Mouse (Mus musculus) heart, postnatal 0 days (tissue): ENCODE measurements at regions not wholly inside any gene's neighbourhood (a gene's known extent, or its start where the extent isn't known, plus 50 kb on each side); places are given as distances from the start of the nearest gene placed in this dataset.

Experiments used
- ATAC-seq: fragments of 200-750 bp; cut with Nextera tagmentation; 2 replicates; pipeline ENCODE4 v1.8.0; 2017; ENCODE audit warnings: low read depth, moderate number of reproducible peaks, moderate library complexity; ENCODE audit not compliant: insufficient read depth
- DNase-seq: peaks from one replicate; pipeline ENCODE4 v3.0.0-alpha.2; 2016; ENCODE audit warnings: low spot score
- H3K27ac ChIP-seq: fragments of 300-500 bp; sonication (generic); 2 replicates; pipeline ENCODE4 v1.5.1; 2014; ENCODE audit warnings: low read depth, mild to moderate bottlenecking
- H3K27me3 ChIP-seq: fragments of 300-500 bp; sonication (generic); 2 replicates; pipeline ENCODE4 v1.6.1; 2014; ENCODE audit warnings: low read length, mixed read lengths; ENCODE audit not compliant: control insufficient read depth, insufficient read depth
- H3K36me3 ChIP-seq: fragments of 300-500 bp; sonication (generic); replicated peaks from 2 replicates; pipeline ENCODE4 v1.6.1; 2014; ENCODE audit warnings: low read length, mixed read lengths; ENCODE audit not compliant: control insufficient read depth, insufficient read depth
- H3K4me1 ChIP-seq: fragments of 300-500 bp; sonication (generic); 2 replicates; pipeline ENCODE4 v1.6.1; 2014; ENCODE audit warnings: antibody characterized with exemption; ENCODE audit not compliant: control insufficient read depth, insufficient read depth
- H3K4me2 ChIP-seq: fragments of 300-500 bp; sonication (generic); 2 replicates; pipeline ENCODE4 v1.6.1; 2014; ENCODE audit warnings: low read depth, mild to moderate bottlenecking, low read length, moderate library complexity
- H3K4me3 ChIP-seq: fragments of 300-500 bp; sonication (generic); 2 replicates; pipeline ENCODE4 v1.5.1; 2014; ENCODE audit warnings: low read depth, low read length
- H3K9ac ChIP-seq: fragments of 300-500 bp; sonication (generic); replicated peaks from 2 replicates; pipeline ENCODE4 v1.6.1; 2014; ENCODE audit warnings: low read depth, low read length, mixed read lengths
- H3K9me3 ChIP-seq: fragments of 300-500 bp; sonication (generic); replicated peaks from 2 replicates; pipeline ENCODE4 v1.6.1; 2016; ENCODE audit warnings: low read length; ENCODE audit not compliant: control insufficient read depth
- CTCF ChIP-seq: IDR thresholded peaks from 2 replicates; pipeline ENCODE4 v1.5.1; 2016; ENCODE audit warnings: antibody characterized with exemption, control low read depth, low read depth
- EP300 ChIP-seq: IDR thresholded peaks from 2 replicates; pipeline ENCODE4 v1.6.1; 2016; ENCODE audit warnings: antibody characterized with exemption, low read depth
- WGBS: fragments of 180-500 bp; shearing (Covaris S2); extraction: QIAGEN DNeasy Blood & Tissue Kit; methylation state at CpG from one replicate; pipeline ENCODE4 v1.1.7; 2014; 5-methylcytosine and 5-hydroxymethylcytosine counted together

- Histone ChIP-seq H3K4me2 (no peak overlapping the region), H3K4me1 (peaks cover 26% of the 10 kb centered on the region), H3K4me3 (no peak overlapping the region), H3K27me3 (no peaks in the 10 kb centered on the region), H3K36me3 (no peaks in the 10 kb centered on the region), H3K9me3 (no peaks in the 10 kb centered on the region), H3K9ac (no peak overlapping the region), H3K27ac (no peak overlapping the region)
- DNase-seq (no peak), ATAC-seq (no peak)
- 59% methylated on average over 1 of the region's 1 CpGs for WGBS
- no peak for TF ChIP-seq EP300
- TF ChIP-seq CTCF, result no peak
Observed at GRCm38 (mm10) chr17:80782233-80782632, 53.9 kb upstream of the Map4k3 start.

GRCm38 (mm10) chr17:80781621-80782020, 53.3 kb upstream of the Map4k3 start:
- TF ChIP-seq EP300 (no peak), CTCF (no peak)
- ATAC-seq (no peak), DNase-seq (no peak)
- Histone ChIP-seq H3K27me3 (no peaks in the 10 kb centered on the region), H3K4me2 (no peak overlapping the region), H3K9me3 (no peaks in the 10 kb centered on the region), H3K4me3 (no peak overlapping the region), H3K27ac (no peak overlapping the region), H3K4me1 (peaks cover 22% of the 10 kb centered on the region), H3K36me3 (no peaks in the 10 kb centered on the region), H3K9ac (no peak overlapping the region)
- WGBS, result 96% methylated on average over 12 of the region's 12 CpGs

GRCm38 (mm10) chr17:80780303-80780702, 52.0 kb upstream of the Map4k3 start:
- TF ChIP-seq CTCF (no peak), EP300 (no peak)

GRCm38 (mm10) chr17:80779782-80780181, 51.5 kb upstream of the Map4k3 start:
- no peak overlapping the region for H3K4me3 ChIP-seq
- no peak overlapping the region for H3K4me2 ChIP-seq
- no peaks in the 10 kb centered on the region for H3K27me3 ChIP-seq
- no peak overlapping the region for H3K27ac ChIP-seq
- peak; percentile 19 for DNase-seq
- 63% methylated on average over 6 of the region's 6 CpGs for WGBS
- no peak for TF ChIP-seq EP300
- no peak for TF ChIP-seq CTCF
- peaks cover 4% of the 10 kb centered on the region for H3K4me1 ChIP-seq
- no peaks in the 10 kb centered on the region for H3K36me3 ChIP-seq
- H3K9me3 ChIP-seq, result no peaks in the 10 kb centered on the region
- no peak overlapping the region for H3K9ac ChIP-seq
- no peak; the same call in 1 of the 2 replicates for ATAC-seq

More at GRCm38 (mm10) chr17:80780303-80780702, 52.0 kb upstream of the Map4k3 start:
- ATAC-seq, result no peak
- Histone ChIP-seq H3K4me2 (no peak overlapping the region), H3K4me3 (no peak overlapping the region), H3K9ac (no peak overlapping the region), H3K27me3 (no peaks in the 10 kb centered on the region), H3K4me1 (peaks cover 9% of the 10 kb centered on the region), H3K9me3 (no peaks in the 10 kb centered on the region), H3K36me3 (no peaks in the 10 kb centered on the region), H3K27ac (peak overlapping the region; percentile 31; the same call in 1 of the 2 replicates)
- DNase-seq, result no peak
- 60% methylated on average over 7 of the region's 7 CpGs for WGBS
